Mouse (Mus musculus) c-Kit-positive CD71-negative TER-119-negative erythroid progenitor cells, embryonic 14.5 days (primary cell): ENCODE measurements around the gene Gm21915.

Source experiments
- DNase-seq: peaks from one replicate; pipeline ENCODE4 v3.0.0-alpha.2; 2013; ENCODE audit warnings: low read depth

Gene Gm21915

DNA sequence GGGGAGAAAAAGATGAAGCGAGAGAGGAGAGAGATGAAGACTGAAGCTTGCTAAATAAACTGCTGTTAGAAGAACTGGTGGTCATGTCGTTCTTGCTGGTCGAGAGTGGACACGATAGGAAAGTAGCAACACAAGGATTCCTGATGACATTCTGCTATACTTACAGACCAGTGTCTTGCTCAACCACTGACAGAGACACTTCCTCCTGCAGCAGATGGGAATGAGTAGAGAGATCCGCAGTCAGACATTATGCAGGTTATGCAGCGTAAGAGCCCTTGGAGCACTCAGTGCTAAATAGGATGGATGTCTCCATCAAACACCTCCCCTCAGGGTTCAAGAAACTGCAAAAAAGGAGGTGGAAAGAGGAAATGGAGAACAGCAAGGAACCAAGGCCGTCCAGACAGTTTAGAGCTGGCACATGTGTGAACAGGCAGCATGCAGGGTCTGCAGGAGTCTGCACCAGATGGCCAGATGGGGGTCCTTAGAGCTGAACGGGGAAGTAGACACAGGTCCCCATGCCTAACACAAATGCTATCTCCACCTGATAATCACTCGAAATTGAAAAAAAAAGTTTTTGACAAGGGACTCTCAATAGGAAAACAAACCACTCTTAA, 4.1 kb upstream of the Gm21915 start:
- no peak for DNase-seq

DNA sequence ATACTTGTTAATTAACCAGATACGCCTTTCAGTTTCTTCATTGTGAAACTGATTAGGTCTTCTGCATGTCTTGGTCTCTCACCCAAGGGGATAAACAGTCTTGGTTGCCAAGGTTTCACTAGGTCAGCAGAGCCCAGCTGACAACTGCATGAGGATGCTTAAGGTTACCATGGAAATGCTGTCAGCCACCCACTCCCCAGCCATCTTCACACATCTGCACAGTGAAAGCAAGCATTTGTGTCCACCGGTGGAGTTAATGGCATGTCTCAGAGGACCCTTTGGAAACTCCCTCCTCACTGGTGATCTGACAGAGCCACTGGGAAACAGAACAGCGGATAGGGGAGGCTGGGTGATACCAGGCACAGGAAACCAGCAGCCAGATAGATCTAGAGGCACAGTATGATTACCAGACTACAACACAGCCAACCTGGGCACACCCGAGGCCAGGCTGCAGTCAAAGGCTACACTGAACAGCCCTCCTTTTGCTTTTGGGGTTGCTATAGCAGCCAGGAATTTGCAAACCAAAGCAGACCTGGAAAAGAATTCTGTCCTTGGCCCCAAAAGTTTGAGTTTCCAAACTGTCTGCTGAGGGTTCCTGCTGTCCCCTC, 1.0 kb downstream of the Gm21915 start:
- DNase-seq, result no peak

- DNase-seq, result no peak
Measured at GRCm38 (mm10) chr9:40675203-40675958, 5.0 kb downstream of the Gm21915 start.

DNA sequence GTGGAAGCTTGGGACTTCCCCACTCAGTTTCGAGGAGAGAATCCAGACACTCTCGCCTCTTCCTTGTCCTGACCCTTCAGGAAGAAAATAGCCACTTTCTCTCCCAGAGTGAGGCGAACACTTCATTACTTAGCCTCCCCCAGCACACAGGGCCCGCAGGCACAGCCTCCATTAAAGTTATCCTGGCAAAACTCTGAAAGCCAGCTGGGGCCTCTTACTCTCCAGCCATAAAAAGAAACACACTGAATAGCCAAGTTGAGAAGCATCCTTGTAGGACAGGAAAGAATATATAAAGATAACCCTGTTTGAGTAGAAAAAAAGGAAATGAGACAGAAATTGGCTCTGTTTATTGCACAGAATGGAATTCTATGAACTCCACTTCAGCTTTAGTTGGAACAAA, 8.2 kb downstream of the Gm21915 start:
- no peak for DNase-seq

DNA sequence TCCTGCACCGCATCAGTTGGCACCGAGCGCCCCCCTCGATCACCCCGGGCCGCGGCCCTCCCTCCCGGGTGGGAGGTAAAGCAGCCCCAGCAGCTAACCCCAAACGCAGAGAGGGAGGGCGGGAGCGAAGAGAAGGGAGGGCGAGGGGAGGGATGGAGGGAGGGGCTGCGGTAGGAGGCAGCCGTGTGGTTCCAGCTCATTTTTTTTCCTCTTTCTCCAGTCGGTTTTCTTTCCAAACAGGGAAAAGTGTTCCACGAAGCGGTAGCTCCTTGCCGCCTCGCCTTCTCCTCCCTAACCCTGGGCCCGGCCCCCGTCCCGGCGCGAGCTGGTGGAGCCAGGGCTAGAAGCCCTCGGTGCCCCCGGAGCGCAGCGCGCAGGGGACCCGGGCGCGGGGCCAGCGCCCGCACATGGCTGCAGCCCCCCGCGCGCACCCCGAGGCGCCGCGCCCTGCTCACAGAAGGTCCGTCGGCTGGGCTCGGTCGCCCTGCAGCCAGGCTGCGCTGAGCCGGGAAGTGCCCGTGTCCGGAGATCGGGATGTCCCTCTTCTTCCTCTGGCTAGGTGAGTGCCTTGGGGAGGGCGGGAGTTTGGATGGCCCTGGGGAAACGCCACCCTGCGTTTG, 15.5 kb downstream of the Gm21915 start, which contains the start of gene Clmp:
TSS of gene Clmp (plus strand) at position 162 of the 620 bp plus-strand sequence.
- no peak for DNase-seq

GRCm38 (mm10) chr9:40686421-40686899, 16.0 kb downstream of the Gm21915 start:
- no peak for DNase-seq

- DNase-seq, result no peak
Measured at GRCm38 (mm10) chr9:40687053-40687452, 16.6 kb downstream of the Gm21915 start.

- no peak for DNase-seq
Measured at GRCm38 (mm10) chr9:40687553-40687952, 17.1 kb downstream of the Gm21915 start.

GRCm38 (mm10) chr9:40690511-40690910, 20.1 kb downstream of the Gm21915 start:
- no peak for DNase-seq

DNA sequence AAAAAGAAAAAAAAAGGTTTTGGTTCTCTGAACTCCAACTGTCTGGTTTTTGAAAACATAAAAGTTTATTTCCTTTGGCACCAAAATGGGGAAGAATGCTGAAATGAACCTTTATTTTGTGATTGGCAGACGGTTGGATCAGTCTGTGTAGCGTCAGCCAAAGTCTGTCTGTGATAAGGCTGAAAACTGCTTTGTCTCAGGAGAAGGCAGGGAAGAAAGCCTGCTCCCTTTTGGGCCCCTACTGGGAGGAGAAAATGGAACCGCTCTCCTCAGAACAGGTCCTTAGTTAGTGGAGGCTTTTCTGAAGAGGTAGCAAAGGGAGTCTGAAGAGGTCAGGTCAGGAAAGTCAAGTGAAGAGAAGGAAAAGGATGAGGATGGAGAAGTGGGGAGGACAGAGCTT, 22.6 kb downstream of the Gm21915 start:
- no peak for DNase-seq

- no peak for DNase-seq
Measured at GRCm38 (mm10) chr9:40693768-40694167, 23.4 kb downstream of the Gm21915 start.

DNA sequence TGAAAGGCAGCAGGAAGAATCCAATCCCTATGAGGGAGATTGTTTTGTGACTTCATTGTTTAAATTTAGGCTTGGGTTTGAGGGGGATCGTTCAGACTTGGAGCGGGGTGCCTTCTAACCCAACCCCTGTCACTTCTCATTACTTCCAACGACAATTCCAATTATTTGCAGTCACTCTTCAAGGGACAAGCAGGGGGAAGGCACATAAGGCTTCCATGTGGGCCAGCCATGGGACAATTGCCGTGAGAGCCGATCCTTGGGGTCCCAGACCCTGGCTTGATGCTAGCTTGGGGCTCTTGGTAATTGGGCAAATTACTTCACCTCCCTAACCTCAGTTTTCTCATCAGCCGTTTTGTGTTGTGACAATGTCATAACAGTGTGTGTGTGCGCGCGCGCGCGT, 23.9 kb downstream of the Gm21915 start:
- DNase-seq, result no peak

DNA sequence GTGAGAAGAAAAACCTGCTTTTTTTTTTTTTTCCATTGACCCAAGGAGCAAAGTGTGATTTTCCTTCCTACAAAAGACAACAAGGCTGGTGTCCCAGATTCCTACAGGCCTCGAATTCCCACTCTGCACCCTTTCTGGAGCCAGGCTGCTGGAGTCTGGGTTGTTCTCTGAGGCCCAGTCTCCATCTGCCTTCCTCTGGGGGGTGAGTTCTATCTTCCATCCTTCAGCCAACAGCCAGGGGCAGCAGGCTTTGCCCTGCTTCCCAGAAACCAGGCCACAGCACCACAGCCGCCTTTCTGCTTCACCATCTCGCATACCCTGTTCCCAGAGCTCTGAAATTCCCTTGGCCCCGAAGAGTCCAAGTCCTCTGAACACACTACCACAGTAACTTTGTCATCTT, 25.7 kb downstream of the Gm21915 start:
- no peak for DNase-seq

DNA sequence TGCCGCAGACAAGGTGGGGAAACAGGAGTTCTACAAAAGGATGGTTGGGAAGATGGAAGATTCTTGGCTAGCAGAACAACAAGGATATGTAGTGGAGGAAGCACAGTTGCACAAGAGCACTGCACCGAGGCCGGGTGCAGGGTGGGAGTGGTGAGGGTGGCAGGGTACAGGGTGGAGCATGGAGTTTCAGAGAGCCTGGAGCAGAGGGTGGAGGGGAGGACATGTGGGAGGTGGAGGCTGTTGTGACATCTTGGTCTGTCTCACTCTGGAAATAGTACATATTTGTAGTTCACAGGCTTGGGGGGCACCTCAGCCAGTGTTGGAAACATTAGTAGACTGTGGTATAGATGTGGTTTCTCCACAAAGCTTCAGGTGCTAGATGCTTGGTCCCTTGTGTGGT, 28.8 kb downstream of the Gm21915 start:
- DNase-seq, result no peak

GRCm38 (mm10) chr9:40700253-40700652, 29.8 kb downstream of the Gm21915 start:
- DNase-seq, result no peak

- DNase-seq, result no peak
Measured at GRCm38 (mm10) chr9:40704364-40705276, 34.2 kb downstream of the Gm21915 start.

DNA sequence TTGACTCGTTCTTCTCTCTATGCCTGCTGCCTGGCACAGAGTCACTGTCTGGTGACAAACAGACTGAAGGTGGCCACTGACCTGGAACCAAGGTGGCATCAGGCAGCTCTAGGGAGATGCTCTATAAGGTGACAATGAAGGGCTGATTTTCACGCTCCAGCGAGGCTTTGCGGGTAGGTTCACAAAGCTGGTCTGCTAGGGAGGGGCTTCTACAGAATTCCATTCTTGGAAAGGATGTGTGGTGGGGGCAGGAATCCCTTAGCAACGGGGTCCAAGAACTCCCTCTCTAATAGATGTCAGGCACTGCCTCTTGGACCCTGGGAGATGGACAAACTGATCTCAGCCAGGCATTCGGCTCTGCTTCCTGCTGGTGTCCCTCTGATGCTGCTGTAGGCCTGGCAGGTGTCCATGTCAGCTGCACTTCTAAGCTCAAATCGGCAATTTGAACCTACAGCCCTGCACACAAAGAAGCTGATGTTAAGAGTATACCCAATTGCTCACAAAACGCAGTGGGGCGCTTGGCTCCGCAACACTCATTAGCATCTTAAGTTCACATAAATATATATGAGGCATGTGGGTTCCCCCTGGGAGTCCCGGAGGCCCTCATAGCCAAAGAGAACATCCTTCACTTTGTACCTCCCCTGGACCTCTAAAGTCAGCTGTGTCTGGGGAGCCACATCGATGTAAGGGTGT, 38.2 kb downstream of the Gm21915 start:
- no peak for DNase-seq

DNA sequence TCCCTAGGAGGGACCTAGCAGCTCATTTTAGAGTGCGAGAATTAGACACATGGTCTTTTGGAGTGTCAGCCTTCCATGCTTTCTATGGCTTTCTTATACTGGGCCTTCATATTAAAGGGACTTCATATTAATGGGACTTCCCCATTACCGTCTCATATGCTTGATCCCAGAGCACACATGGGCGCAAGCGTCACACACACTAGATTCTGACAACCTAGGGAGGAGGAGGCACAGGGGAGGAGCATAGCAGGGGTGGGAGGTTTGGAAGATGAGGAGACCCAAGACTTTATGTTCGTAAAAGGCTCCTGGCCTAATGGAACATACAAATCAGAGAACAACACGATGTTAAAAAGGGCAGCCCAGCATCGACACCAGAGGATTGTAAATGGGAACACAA, 38.7 kb downstream of the Gm21915 start:
- DNase-seq, result no peak

DNA sequence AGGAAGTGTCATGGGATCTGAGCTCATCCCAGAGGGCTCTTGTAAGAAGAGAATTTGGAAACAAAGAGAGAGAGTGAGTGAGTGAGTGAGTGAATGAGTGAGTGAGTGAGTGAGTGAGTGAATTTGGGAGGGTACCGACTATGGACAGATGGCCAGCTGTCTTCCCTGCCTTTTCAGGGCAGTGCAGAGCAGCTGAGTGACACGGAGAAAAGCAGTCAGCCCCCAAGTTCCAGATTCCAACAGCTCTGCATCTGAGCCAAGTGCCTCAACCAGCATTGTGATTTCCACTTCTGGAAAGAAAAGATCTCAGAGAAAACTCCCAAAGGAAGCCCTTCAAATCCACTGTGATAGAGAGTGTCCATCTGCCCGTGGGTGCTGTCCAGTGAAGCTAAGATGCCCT, 39.2 kb downstream of the Gm21915 start:
- DNase-seq, result no peak

DNA sequence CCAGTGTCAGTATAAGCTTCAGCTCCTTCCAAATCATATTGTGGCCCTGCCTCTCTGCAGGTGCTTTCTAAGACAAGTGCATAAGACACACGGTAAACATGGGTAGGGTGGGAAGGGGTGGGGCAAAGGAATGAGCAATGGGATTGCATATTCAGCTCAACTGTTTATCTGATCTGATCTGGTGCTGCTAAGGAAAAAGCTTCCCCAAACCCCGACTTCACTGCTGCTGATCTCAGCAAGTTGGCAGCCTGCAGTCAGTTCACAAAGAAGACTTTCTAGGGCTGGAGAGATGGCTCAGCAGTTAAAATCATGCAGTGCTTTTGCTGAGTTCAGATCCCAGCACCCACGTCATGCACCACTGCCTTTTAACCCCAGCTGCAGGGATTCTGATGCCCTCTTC, 39.6 kb downstream of the Gm21915 start:
- DNase-seq, result no peak

DNA sequence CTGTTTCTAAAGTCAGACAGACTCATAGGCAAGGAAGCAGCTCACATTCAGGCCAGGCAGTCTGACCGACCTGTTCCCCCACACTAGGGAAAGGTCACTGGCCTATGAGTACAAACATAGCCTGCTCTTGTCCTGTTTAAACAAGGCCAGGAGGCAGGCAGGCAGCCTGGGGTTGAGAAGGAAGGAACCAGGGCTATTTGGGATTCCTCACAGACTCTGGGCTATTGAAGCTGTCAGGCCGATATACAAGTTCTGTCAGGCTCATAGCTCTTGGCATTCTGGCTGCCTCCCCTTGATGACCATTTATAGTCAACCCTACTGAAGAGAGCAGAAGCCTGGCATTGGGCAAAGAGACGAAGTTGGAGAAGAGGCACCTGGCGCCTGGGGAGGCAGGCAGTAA, 41.2 kb downstream of the Gm21915 start:
- DNase-seq, result no peak
